12 mouse cellular contexts compared by ENCODE assay signal in genomic region chr4:137305831-137306576, GRCm38 (mm10). TPM values are rescaled to one million over a fixed set of nuclear protein-coding genes. Genes with fewer than 3 reads are reported as not detected.
DNase-seq lines count a peak whose midpoint lies in the region; ATAC-seq lines count a peak whose summit lies in the region.
"Had no signal": no experiment of that assay in that cellular context is flagged by ENCODE, and none has a peak within 500 bp of the region (broad histone marks: within the 10 kb centered on the region; RNA-seq: fewer than 3 reads in every experiment).

No protein-coding gene starts in this region.

- H3K27me3 ChIP-seq in neural tube, embryonic 11.5 days (ENCODE audit: control insufficient read depth, insufficient read depth, low read length): no peaks in the 10 kb centered on the region
- no peaks in the 10 kb centered on the region for H3K27me3 ChIP-seq in stomach, embryonic 16.5 days (ENCODE audit: control insufficient read depth, insufficient read depth, low read length)
- H3K27me3 ChIP-seq: heart, embryonic 13.5 days had no signal

- peaks cover 17% of the 10 kb centered on the region for H3K4me1 ChIP-seq in neural tube, embryonic 11.5 days (ENCODE audit: control insufficient read depth, insufficient read depth, low read length)
- peaks cover 15% of the 10 kb centered on the region; the same call in 1 of the 2 replicates for H3K4me1 ChIP-seq in stomach, embryonic 16.5 days (ENCODE audit: control insufficient read depth, insufficient read depth, low read length)

- H3K36me3 ChIP-seq in neural tube, embryonic 11.5 days (ENCODE audit: control insufficient read depth, insufficient read depth, low read length): no peaks in the 10 kb centered on the region
- no peaks in the 10 kb centered on the region for H3K36me3 ChIP-seq in stomach, embryonic 16.5 days (ENCODE audit: control insufficient read depth, insufficient read depth, low read length)

- WGBS in neural tube, embryonic 11.5 days: 42% methylated on average over 13 of the region's 13 CpGs
- 56% methylated on average over 13 of the region's 13 CpGs for WGBS in stomach, embryonic 16.5 days

- no peak overlapping the region for H3K4me2 ChIP-seq in neural tube, embryonic 11.5 days (ENCODE audit: low read depth)
- H3K4me2 ChIP-seq in stomach, embryonic 16.5 days (ENCODE audit: low read depth, low read length): no peak overlapping the region
- H3K4me2 ChIP-seq: heart, embryonic 13.5 days had no signal

- no peaks in the 10 kb centered on the region for H3K9me3 ChIP-seq in neural tube, embryonic 11.5 days (ENCODE audit: control insufficient read depth, low read length)
- H3K9me3 ChIP-seq in stomach, embryonic 16.5 days (replicated peaks; ENCODE audit: control insufficient read depth, low read length): no peaks in the 10 kb centered on the region
- H3K9me3 ChIP-seq: heart, embryonic 13.5 days had no signal

- intact Hi-C loops in heart, postnatal 36 days (cut with DNase I): no loop called here

- no peak overlapping the region for H3K4me3 ChIP-seq in neural tube, embryonic 11.5 days (ENCODE audit: low read depth, low read length)
- no peak overlapping the region for H3K4me3 ChIP-seq in stomach, embryonic 16.5 days (replicated peaks; ENCODE audit: low read length)
- H3K4me3 ChIP-seq: erythroblast, embryonic 14.5 days; heart, embryonic 13.5 days had no signal

- ATAC-seq in neural tube, embryonic 11.5 days (ENCODE audit: insufficient read depth, low FRiP score, low TSS enrichment): no peak
- ATAC-seq in stomach, embryonic 16.5 days (ENCODE audit: insufficient read depth, low FRiP score): peak; percentile 38; the same call in 1 of the 2 replicates

- H3K9ac ChIP-seq in neural tube, embryonic 11.5 days (ENCODE audit: low read length): peak overlapping the region; percentile 35
- 0 out of 2 replicates have a peak overlapping the region, but pooled peaks have one; percentile 5 for H3K9ac ChIP-seq in stomach, embryonic 16.5 days (ENCODE audit: low read length)
- H3K9ac ChIP-seq: heart, embryonic 13.5 days had no signal

- H3K27ac ChIP-seq in neural tube, embryonic 11.5 days (ENCODE audit: low read depth, low read length): peak overlapping the region; percentile 79
- peak overlapping the region; percentile 67 for H3K27ac ChIP-seq in stomach, embryonic 16.5 days (ENCODE audit: low read length)
- H3K27ac ChIP-seq: heart, embryonic 13.5 days had no signal

- peak; percentile 96 for DNase-seq in heart, adult 11 months
- DNase-seq in heart, postnatal 36 days: no peak
- DNase-seq in neural tube, embryonic 11.5 days (ENCODE audit: low spot score): no peak
- DNase-seq in neural tube, embryonic 10.5 days (ENCODE audit: extremely low spot score, low spot score): no peak
- DNase-seq in kidney, postnatal 10 days: peak; percentile 77
- no peak for DNase-seq in lung, postnatal 14 days
- no peak for DNase-seq in retina, embryonic 14.5 days (ENCODE audit: low spot score)
- DNase-seq: lung, postnatal 10 days; thymus, postnatal 14 days had no signal

RNA-seq across cellular contexts. Expression of gene Wnt4, which starts 28.7 kb away (rescaled TPM):
- under 1 TPM; 0.17 to 0.19 TPM for total RNA-seq in heart, postnatal 36 days (2021)
- 17.7 and 17.8 TPM in 2 replicates for polyA plus RNA-seq in neural tube, embryonic 11.5 days (2014; fragmentation: Nextera tagmentation; extraction: Ambion mirVana)
- polyA plus RNA-seq in stomach, embryonic 16.5 days (2015; fragmentation: Nextera tagmentation; extraction: Ambion mirVana): 8.7 and 13.7 TPM in 2 replicates

RNA-seq across cellular contexts. Expression of gene Cdc42, which starts 51.5 kb away (rescaled TPM):
- total RNA-seq in heart, postnatal 36 days (2021): 100 to 1,000 TPM; 156 to 160 TPM
- polyA plus RNA-seq in neural tube, embryonic 11.5 days (2014; fragmentation: Nextera tagmentation; extraction: Ambion mirVana): 722 and 745 TPM in 2 replicates
- polyA plus RNA-seq in stomach, embryonic 16.5 days (2015; fragmentation: Nextera tagmentation; extraction: Ambion mirVana): 710 and 730 TPM in 2 replicates

Comparison
In these comparisons a context has a peak if more than half of its experiments do, and no peak if none do; other contexts are left out.
1. DNase-seq: peak in heart, adult 11 months (single experiment) and kidney, postnatal 10 days (single experiment); none in heart, postnatal 36 days (0 of 2), neural tube, embryonic 11.5 days (single experiment), neural tube, embryonic 10.5 days (single experiment), lung, postnatal 14 days (single experiment) and retina, embryonic 14.5 days (single experiment).